Mouse (Mus musculus): ENCODE results near the gene Nt5dc3. TPM values are rescaled to one million over a fixed set of nuclear protein-coding genes. Genes with fewer than 3 reads are reported as not detected.

The Nt5dc3 gene
- polyA plus RNA-seq, 1 experiment = 0.02 TPM

DNA sequence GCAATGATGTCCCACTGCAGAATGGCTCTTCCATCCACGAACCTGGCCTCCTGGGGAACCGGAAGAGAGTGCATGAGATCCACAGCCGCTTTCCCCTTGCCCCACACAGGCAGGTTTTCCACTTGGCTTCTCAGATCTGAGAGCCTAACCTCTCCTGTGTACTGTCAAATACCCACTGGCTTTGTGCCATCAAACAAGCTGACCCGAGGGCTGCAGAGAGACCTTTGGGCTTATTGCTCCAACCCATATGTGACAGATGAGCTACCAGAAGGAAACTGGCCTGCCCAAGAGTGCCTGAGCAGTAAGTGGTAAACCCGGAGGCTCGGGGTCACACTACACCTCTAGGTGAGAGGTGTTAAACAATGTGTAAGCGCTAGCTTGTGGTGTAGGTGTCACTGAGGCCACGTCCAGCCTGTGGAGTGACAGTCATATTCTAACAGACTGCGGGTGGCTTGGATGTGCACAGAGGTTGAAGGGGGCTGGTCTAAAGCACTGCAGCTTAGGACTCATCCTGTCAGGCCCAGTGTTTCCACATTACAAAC is 68.2 kb downstream of the Nt5dc3 start:
- H3K27me3 ChIP-seq (ENCODE audit: control insufficient read depth) = no peaks in the 10 kb centered on the region
- no peak overlapping the region for H3K4me3 ChIP-seq (replicated peaks)
- H3K9me3 ChIP-seq (ENCODE audit: control insufficient read depth, low read length) = no peaks in the 10 kb centered on the region
- no peaks in the 10 kb centered on the region for H3K36me3 ChIP-seq (ENCODE audit: control insufficient read depth)
- TF ChIP-seq GATA1 (IDR thresholded peaks at IDR 0.05; ENCODE audit: low read length) (no peak), TAL1 (IDR thresholded peaks at IDR 0.05; ENCODE audit: low read length) (no peak)
- H3K4me1 ChIP-seq (ENCODE audit: control insufficient read depth) = no peaks in the 10 kb centered on the region

DNA sequence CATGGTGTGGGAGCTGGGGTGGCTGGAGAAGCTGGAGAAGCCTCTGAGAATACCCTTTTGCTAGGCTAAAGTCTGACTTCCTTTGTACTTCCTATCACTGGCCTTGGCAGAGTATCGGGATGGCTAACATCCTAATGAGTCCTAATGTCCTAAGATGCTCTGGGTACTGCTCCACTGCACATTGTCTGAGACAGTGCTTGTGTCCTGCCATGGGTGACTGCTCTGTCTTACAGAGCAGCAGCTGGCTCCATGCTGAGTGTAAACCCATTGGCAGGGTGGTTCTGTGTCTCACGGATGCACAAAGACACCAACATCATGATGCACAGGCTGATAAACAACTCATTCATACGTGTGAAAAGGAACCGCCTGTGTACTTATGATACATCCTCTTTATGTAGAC is 70.3 kb downstream of the Nt5dc3 start:
- H3K36me3 ChIP-seq (ENCODE audit: control insufficient read depth) = no peaks in the 10 kb centered on the region
- H3K27me3 ChIP-seq (ENCODE audit: control insufficient read depth) = no peaks in the 10 kb centered on the region
- no peak overlapping the region for H3K4me3 ChIP-seq (replicated peaks)
- TF ChIP-seq GATA1 (IDR thresholded peaks at IDR 0.05; ENCODE audit: low read length) (no peak), TAL1 (IDR thresholded peaks at IDR 0.05; ENCODE audit: low read length) (no peak)
- H3K9me3 ChIP-seq (ENCODE audit: control insufficient read depth, low read length) = no peaks in the 10 kb centered on the region
- H3K4me1 ChIP-seq (ENCODE audit: control insufficient read depth) = no peaks in the 10 kb centered on the region

DNA sequence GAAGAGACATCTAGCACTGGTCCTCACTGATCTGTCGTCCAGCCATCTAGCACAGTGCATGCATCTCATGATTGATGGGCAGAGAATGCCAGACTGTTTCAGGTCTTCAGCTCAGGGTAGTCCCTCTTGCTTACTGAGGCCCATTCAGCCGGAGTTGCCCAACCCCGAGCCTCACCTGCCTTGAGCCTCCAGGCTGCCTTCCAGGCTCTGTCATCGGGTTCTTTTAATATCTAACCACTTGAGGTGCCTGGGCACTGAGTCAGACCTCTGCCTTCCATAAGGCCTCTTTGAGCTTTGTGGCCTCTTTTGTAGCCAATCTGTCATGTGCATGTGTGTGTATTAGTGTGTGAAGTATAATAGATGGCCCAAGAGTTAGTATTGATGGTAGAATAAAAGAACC is 70.7 kb downstream of the Nt5dc3 start:
- Histone ChIP-seq H3K27me3 (ENCODE audit: control insufficient read depth) (no peaks in the 10 kb centered on the region), H3K9me3 (ENCODE audit: control insufficient read depth, low read length) (no peaks in the 10 kb centered on the region), H3K4me3 (replicated peaks) (no peak overlapping the region), H3K36me3 (ENCODE audit: control insufficient read depth) (no peaks in the 10 kb centered on the region), H3K4me1 (ENCODE audit: control insufficient read depth) (no peaks in the 10 kb centered on the region)
- TF ChIP-seq TAL1 (IDR thresholded peaks at IDR 0.05; ENCODE audit: low read length) (no peak), GATA1 (IDR thresholded peaks at IDR 0.05; ENCODE audit: low read length) (no peak)

DNA sequence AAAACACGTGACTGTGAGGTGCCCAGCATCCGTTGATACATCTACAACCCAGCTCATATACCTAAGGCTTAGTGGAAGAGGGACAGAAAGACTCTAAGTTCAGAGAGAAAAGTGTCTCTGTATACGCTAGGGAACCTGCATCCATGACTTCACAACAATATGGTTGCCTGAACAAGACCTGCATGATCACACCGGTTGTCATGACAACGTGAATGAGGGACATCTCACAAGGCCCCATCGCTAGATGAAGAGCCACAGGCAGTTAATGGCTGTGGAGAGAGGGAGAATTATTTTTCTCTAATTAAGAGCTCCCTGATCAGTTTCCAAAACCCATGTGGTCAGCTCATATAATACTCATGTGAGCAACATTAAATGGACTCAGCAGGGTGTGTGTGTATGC is 73.4 kb downstream of the Nt5dc3 start:
- Histone ChIP-seq H3K27me3 (ENCODE audit: control insufficient read depth) (no peaks in the 10 kb centered on the region), H3K36me3 (ENCODE audit: control insufficient read depth) (no peaks in the 10 kb centered on the region), H3K4me1 (ENCODE audit: control insufficient read depth) (no peaks in the 10 kb centered on the region), H3K9me3 (ENCODE audit: control insufficient read depth, low read length) (no peaks in the 10 kb centered on the region), H3K4me3 (replicated peaks) (no peak overlapping the region)
- TF ChIP-seq GATA1 (IDR thresholded peaks at IDR 0.05; ENCODE audit: low read length) (no peak), TAL1 (IDR thresholded peaks at IDR 0.05; ENCODE audit: low read length) (no peak)

DNA sequence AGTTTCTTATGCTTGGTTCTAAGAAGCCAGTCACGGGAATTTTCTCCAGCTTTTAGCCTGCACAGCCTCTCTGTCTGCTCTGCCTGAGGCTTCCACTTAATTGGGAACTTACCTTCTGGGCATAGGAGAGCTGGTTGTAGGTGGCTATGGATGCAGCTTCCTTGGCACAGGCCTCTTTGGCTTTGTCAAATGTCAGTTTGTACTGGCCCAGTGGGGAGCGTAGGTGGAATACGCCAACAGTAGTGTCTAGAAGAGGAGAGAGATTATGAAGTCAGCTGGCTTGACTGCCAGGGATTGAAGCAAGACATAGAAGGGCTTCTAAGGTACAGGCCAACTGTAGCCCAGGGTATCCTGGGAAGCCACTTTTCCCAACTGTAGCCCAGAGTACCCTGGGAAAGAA is 74.6 kb downstream of the Nt5dc3 start:
- Histone ChIP-seq H3K9me3 (ENCODE audit: control insufficient read depth, low read length) (no peaks in the 10 kb centered on the region), H3K4me1 (ENCODE audit: control insufficient read depth) (no peaks in the 10 kb centered on the region), H3K27me3 (ENCODE audit: control insufficient read depth) (no peaks in the 10 kb centered on the region), H3K4me3 (replicated peaks) (no peak overlapping the region), H3K36me3 (ENCODE audit: control insufficient read depth) (no peaks in the 10 kb centered on the region)
- TF ChIP-seq TAL1 (IDR thresholded peaks at IDR 0.05; ENCODE audit: low read length) = no peak
- TF ChIP-seq GATA1 (IDR thresholded peaks at IDR 0.05; ENCODE audit: low read length) = no peak

DNA sequence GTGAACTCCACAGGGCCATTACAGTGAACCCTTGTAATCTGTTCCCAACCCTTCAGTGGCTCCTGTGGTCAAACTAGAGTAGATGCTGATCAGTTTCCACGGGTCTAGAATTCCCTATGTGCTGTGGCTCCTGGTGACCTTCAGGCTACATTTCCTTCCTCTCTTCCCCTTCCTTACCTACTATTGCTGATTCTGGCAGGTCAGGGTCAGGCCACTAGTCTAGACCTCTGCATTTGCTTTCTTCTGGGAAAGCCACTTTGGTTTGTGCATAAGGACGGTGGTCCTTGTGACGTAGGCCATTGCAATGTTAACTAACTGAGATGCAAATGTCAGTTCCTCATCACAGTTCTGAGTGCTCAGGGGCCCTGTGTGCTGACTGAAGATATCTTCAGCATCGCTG is 81.6 kb downstream of the Nt5dc3 start:
- TF ChIP-seq TAL1 (IDR thresholded peaks at IDR 0.05; ENCODE audit: low read length) (no peak), GATA1 (IDR thresholded peaks at IDR 0.05; ENCODE audit: low read length) (no peak)
- H3K4me1 ChIP-seq (ENCODE audit: control insufficient read depth) = no peaks in the 10 kb centered on the region
- no peaks in the 10 kb centered on the region for H3K36me3 ChIP-seq (ENCODE audit: control insufficient read depth)
- no peak overlapping the region for H3K4me3 ChIP-seq (replicated peaks)
- peaks cover 2% of the 10 kb centered on the region; the same call in 1 of the 2 replicates for H3K9me3 ChIP-seq (ENCODE audit: control insufficient read depth, low read length)
- H3K27me3 ChIP-seq (ENCODE audit: control insufficient read depth) = no peaks in the 10 kb centered on the region

DNA sequence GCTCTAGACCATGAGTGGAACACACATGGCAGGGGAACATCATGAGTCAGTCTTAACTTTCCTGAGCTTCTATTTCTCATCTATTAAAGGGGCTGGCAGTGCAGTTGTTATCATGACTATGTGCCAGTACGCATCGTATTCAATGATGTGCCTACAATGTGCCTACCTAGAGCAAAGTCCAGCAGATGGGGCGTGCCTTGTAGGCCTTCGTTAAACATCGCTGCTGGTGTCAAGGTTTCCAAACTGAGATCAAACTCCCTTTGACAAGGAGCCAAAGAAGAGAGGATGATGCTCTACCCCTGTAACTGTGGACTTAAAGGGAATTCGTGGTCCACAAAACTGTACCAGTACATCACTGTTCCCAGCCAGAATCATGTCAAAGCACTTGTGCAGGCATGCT is 83.7 kb downstream of the Nt5dc3 start:
- H3K27me3 ChIP-seq (ENCODE audit: control insufficient read depth) = no peaks in the 10 kb centered on the region
- TF ChIP-seq GATA1 (IDR thresholded peaks at IDR 0.05; ENCODE audit: low read length) (no peak), TAL1 (IDR thresholded peaks at IDR 0.05; ENCODE audit: low read length) (no peak)
- no peaks in the 10 kb centered on the region for H3K36me3 ChIP-seq (ENCODE audit: control insufficient read depth)
- H3K9me3 ChIP-seq (ENCODE audit: control insufficient read depth, low read length) = peaks cover 2% of the 10 kb centered on the region; the same call in 1 of the 2 replicates
- H3K4me1 ChIP-seq (ENCODE audit: control insufficient read depth) = no peaks in the 10 kb centered on the region
- H3K4me3 ChIP-seq (replicated peaks) = no peak overlapping the region

DNA sequence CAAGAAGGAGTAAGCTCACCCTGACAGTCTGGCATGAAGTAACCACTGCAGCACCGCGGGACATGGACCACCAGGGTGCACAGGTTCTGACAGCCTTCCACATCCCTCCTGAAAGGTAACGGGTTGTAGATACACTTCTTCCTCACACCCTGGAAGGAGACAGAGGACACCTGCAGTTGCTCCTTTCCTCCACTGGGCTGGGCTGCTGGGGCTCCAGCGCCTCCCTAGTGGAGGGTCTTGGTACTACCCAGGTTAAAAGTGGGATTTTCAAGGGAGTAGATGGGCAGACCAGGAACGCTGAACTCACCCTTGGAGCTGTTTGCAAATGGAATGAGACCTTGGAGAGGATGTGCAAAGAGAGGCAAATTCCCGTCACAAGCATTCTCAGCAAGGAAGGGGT is 84.6 kb downstream of the Nt5dc3 start:
- TF ChIP-seq GATA1 (IDR thresholded peaks at IDR 0.05; ENCODE audit: low read length) = no peak
- no peak for TF ChIP-seq TAL1 (IDR thresholded peaks at IDR 0.05; ENCODE audit: low read length)
- H3K36me3 ChIP-seq (ENCODE audit: control insufficient read depth) = no peaks in the 10 kb centered on the region; the same call in 1 of the 2 replicates
- H3K27me3 ChIP-seq (ENCODE audit: control insufficient read depth) = no peaks in the 10 kb centered on the region
- no peaks in the 10 kb centered on the region for H3K4me1 ChIP-seq (ENCODE audit: control insufficient read depth)
- H3K4me3 ChIP-seq (replicated peaks) = no peak overlapping the region
- peaks cover 2% of the 10 kb centered on the region; the same call in 1 of the 2 replicates for H3K9me3 ChIP-seq (ENCODE audit: control insufficient read depth, low read length)

DNA sequence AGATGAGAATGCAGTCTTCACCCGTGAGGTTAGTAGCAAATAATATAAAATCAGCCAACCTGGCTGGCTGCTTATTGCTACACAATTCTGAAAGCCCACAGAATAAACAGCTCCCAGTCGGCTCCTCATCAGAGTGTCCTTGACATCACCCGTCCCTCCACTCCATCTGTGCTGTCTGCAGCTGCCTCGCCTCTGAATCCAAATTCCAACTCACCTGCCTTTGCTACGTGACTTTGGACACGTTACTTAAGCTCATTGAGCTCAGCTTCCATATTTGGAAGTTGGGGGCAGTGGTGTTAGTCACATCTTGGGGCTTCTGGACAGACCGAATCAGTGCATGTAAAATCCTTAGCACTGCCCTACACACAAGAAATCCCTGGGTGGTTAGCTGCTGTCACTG is 93.3 kb downstream of the Nt5dc3 start:
- H3K36me3 ChIP-seq (ENCODE audit: control insufficient read depth) = no peaks in the 10 kb centered on the region; the same call in 1 of the 2 replicates
- no peak for TF ChIP-seq TAL1 (IDR thresholded peaks at IDR 0.05; ENCODE audit: low read length)
- TF ChIP-seq GATA1 (IDR thresholded peaks at IDR 0.05; ENCODE audit: low read length) = no peak
- no peak overlapping the region for H3K4me3 ChIP-seq (replicated peaks)
- no peaks in the 10 kb centered on the region for H3K27me3 ChIP-seq (ENCODE audit: control insufficient read depth)
- no peaks in the 10 kb centered on the region for H3K9me3 ChIP-seq (ENCODE audit: control insufficient read depth, low read length)
- H3K4me1 ChIP-seq (ENCODE audit: control insufficient read depth) = no peaks in the 10 kb centered on the region

DNA sequence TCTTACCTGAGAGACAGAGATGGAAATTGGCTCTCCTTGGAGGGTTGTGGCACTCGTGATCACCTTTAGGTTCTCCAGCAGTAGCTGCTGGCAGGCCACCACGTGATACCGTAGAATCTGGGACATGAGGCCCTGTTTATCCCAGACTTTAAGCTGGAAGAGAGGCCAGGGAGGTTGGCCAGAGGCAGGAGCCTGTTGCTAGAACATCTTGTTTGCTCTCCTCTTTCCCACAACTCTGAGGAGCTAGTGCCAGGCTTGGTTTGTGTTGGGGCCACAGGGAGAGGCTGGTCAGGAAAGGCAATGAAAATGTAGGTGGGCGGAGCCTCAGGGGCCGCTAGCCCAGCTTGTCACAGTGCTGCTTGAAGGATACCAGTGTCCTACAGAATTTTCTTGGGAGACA is 93.8 kb downstream of the Nt5dc3 start:
- TF ChIP-seq TAL1 (IDR thresholded peaks at IDR 0.05; ENCODE audit: low read length) (no peak), GATA1 (IDR thresholded peaks at IDR 0.05; ENCODE audit: low read length) (no peak)
- no peaks in the 10 kb centered on the region for H3K9me3 ChIP-seq (ENCODE audit: control insufficient read depth, low read length)
- no peaks in the 10 kb centered on the region; the same call in 1 of the 2 replicates for H3K36me3 ChIP-seq (ENCODE audit: control insufficient read depth)
- H3K27me3 ChIP-seq (ENCODE audit: control insufficient read depth) = no peaks in the 10 kb centered on the region
- no peak overlapping the region for H3K4me3 ChIP-seq (replicated peaks)
- no peaks in the 10 kb centered on the region for H3K4me1 ChIP-seq (ENCODE audit: control insufficient read depth)

Measured in erythroblast, embryonic 14.5 days (primary cell).